Mouse (Mus musculus): ENCODE measurements around the gene Gtpbp6.

- no peak for TF ChIP-seq CTCF (IDR thresholded peaks at IDR 0.05; ENCODE audit: control insufficient read depth, insufficient read depth, insufficient read length)
- TF ChIP-seq MYOD1 (IDR thresholded peaks at IDR 0.05; ENCODE audit: control insufficient read depth, insufficient read length, low read depth) = no peak
These were observed at the start of gene Gtpbp6 for GRCm38 (mm10) chr5:110107581-110108304.

Data from C2C12 (cell line).